Mouse (Mus musculus): ENCODE results near the gene Gnmt. TPM values are rescaled to one million over a fixed set of nuclear protein-coding genes. Genes with fewer than 3 reads are reported as not detected.

The Gnmt gene
- total and polyA plus RNA-seq, 3 experiments, result 0.13 to 0.71 (median 0.38) TPM

- peak; percentile 94 for TF ChIP-seq MYC (IDR thresholded peaks at IDR 0.05; ENCODE audit: low read depth, low read length)
Observed at GRCm38 (mm10) chr17:46772404-46773277, 43.7 kb upstream of the Gnmt start, which contains the start of gene 2310039H08Rik (continued).

- Histone ChIP-seq H3K4me3 (replicated peaks in 1 of 3; ENCODE audit: low read depth in 2 of 3, low read length in 2 of 3, poor library complexity in 1 of 3) (peak overlapping the region; percentile 67 to 88 (median 86)), H3K4me1 (ENCODE audit: control insufficient read depth in 1 of 2, insufficient read depth in 2 of 2) (peaks cover 8 to 28% of the 10 kb centered on the region in 2 experiments), H3K79me2 (replicated peaks; ENCODE audit: control insufficient read depth, extremely low read depth, insufficient read depth, poor library complexity, severe bottlenecking) (no peaks in the 10 kb centered on the region; the same call in 1 of the 2 replicates), H3K27ac (ENCODE audit: insufficient read depth, low read depth) (peak overlapping the region; percentile 85; the same call in 1 of the 2 replicates), H3K36me3 (replicated peaks in 1 of 2; ENCODE audit: control insufficient read depth in 1 of 2, insufficient read depth in 1 of 2, low read length in 1 of 2) (peaks cover 21 to 26% of the 10 kb centered on the region in 2 experiments), H3K9ac (ENCODE audit: insufficient read depth, low read depth) (peak overlapping the region; percentile 64; the same call in 1 of the 2 replicates), H3K4me2 (ENCODE audit: insufficient read depth, low read depth, poor library complexity, severe bottlenecking) (peak overlapping the region; percentile 64), H3K27me3 (replicated peaks) (no peaks in the 10 kb centered on the region), H3K9me3 (replicated peaks; ENCODE audit: low read length) (no peaks in the 10 kb centered on the region)
- dilution Hi-C loops (cut with MboI; ENCODE audit: extremely low pct_ligation_motif_present, extremely low pct_unique_long_range_greater_than_20kb, low sequenced_read_pairs), result no loop called here
- in situ Hi-C loops (cut with MboI; ENCODE audit: low pct_ligation_motif_present, low pct_unique_long_range_greater_than_20kb, low sequenced_read_pairs), result loop anchor here (5.0 kb wide), 2 partner anchors 35 to 120 kb away; partner anchors contain the start of gene Cul7
- no peak for DNase-seq (ENCODE audit: extremely low read depth)
- TF ChIP-seq TCF12 (IDR thresholded peaks at IDR 0.05; ENCODE audit: low read depth, low read length), result no peak
- 0 out of 2 replicates have a peak, but pooled peaks have one; percentile 0 for TF ChIP-seq MAZ (IDR thresholded peaks at IDR 0.05; ENCODE audit: low read depth, low read length)
- TF ChIP-seq ETS1 (conservative IDR thresholded peaks at IDR 0.05; ENCODE audit: low read depth, low read length), result no peak
- no peak for TF ChIP-seq MAX (IDR thresholded peaks at IDR 0.05; ENCODE audit: low read length)
Observed at GRCm38 (mm10) chr17:46772038-46772403, 43.1 kb upstream of the Gnmt start.

- TF ChIP-seq MEF2A (IDR thresholded peaks at IDR 0.05; ENCODE audit: borderline replicate concordance, low read depth, low read length) (no peak), MAX (IDR thresholded peaks at IDR 0.05; ENCODE audit: low read length) (no peak), UBTF (IDR thresholded peaks at IDR 0.05; ENCODE audit: low read depth, low read length) (no peak), HCFC1 (IDR thresholded peaks at IDR 0.05; ENCODE audit: low read depth, low read length) (no peak), EP300 (IDR thresholded peaks at IDR 0.05; ENCODE audit: low read length) (no peak), IRF4 (IDR thresholded peaks at IDR 0.05; ENCODE audit: low read depth, low read length) (no peak), CTCF (conservative IDR thresholded peaks at IDR 0.05 in 1 of 2, IDR thresholded peaks at IDR 0.05 in 1 of 2; ENCODE audit: low read depth in 2 of 2, low read length in 2 of 2) (no peak), POLR2A (IDR thresholded peaks at IDR 0.05; ENCODE audit: low read depth, low read length) (no peak), KAT2A (IDR thresholded peaks at IDR 0.05; ENCODE audit: insufficient replicate concordance, low read length) (no peak), MYC (IDR thresholded peaks at IDR 0.05; ENCODE audit: low read depth, low read length) (no peak), ZMIZ1 (IDR thresholded peaks at IDR 0.05; ENCODE audit: low read depth, low read length) (no peak), MAFK (IDR thresholded peaks at IDR 0.05; ENCODE audit: insufficient replicate concordance, low read length) (no peak), ZC3H11A (IDR thresholded peaks at IDR 0.05; ENCODE audit: low read depth, low read length) (no peak)
- dilution Hi-C loops (cut with MboI; ENCODE audit: extremely low pct_ligation_motif_present, extremely low pct_unique_long_range_greater_than_20kb, low sequenced_read_pairs), result no loop called here
- in situ Hi-C loops (cut with MboI; ENCODE audit: low pct_ligation_motif_present, low pct_unique_long_range_greater_than_20kb, low sequenced_read_pairs), result loop anchor here (5.0 kb wide), 2 partner anchors 34 to 119 kb away; partner anchors contain the start of gene Cul7
- H3K36me3 ChIP-seq (replicated peaks in 1 of 2; ENCODE audit: control insufficient read depth in 1 of 2, insufficient read depth in 1 of 2, low read length in 1 of 2), result peaks cover 20 to 26% of the 10 kb centered on the region in 2 experiments
- H3K4me3 ChIP-seq (replicated peaks in 1 of 3; ENCODE audit: low read depth in 2 of 3, low read length in 2 of 3, poor library complexity in 1 of 3), result peak overlapping the region in 2 of 3 experiments; percentile 67 to 88
- no peak for DNase-seq (ENCODE audit: extremely low read depth)
- no peak overlapping the region for H3K27ac ChIP-seq (ENCODE audit: insufficient read depth, low read depth)
- H3K27me3 ChIP-seq (replicated peaks), result no peaks in the 10 kb centered on the region
- H3K79me2 ChIP-seq (replicated peaks; ENCODE audit: control insufficient read depth, extremely low read depth, insufficient read depth, poor library complexity, severe bottlenecking), result no peaks in the 10 kb centered on the region; the same call in 1 of the 2 replicates
- no peaks in the 10 kb centered on the region for H3K9me3 ChIP-seq (replicated peaks; ENCODE audit: low read length)
- H3K4me1 ChIP-seq (ENCODE audit: control insufficient read depth in 1 of 2, insufficient read depth in 2 of 2), result peaks cover 8 to 28% of the 10 kb centered on the region in 2 experiments
- H3K9ac ChIP-seq (ENCODE audit: insufficient read depth, low read depth), result peak overlapping the region; percentile 64; the same call in 1 of the 2 replicates
- peak overlapping the region; percentile 64 for H3K4me2 ChIP-seq (ENCODE audit: insufficient read depth, low read depth, poor library complexity, severe bottlenecking)
Observed at GRCm38 (mm10) chr17:46771616-46772015, 42.6 kb upstream of the Gnmt start.

Measured in CH12.LX (cell line).